Mouse (Mus musculus) kidney, adult 2 months (tissue): ENCODE data around the gene Gm10642. TPM values are rescaled to one million over a fixed set of nuclear protein-coding genes. Genes with fewer than 3 reads are reported as not detected.

Experiments used
- DNase-seq: peaks from one replicate; pipeline ENCODE4 v3.0.0; 2021
- H3K27ac ChIP-seq: fragments of 200-500 bp; 2 replicates; pipeline ENCODE4 v1.5.1; 2012; ENCODE audit warnings: low read depth, low read length, control low read depth, inconsistent platforms; ENCODE audit not compliant: insufficient read depth
- H3K27me3 ChIP-seq: fragments of 200-500 bp; replicated peaks from 2 replicates; pipeline ENCODE4 v1.6.1; 2012; ENCODE audit warnings: mild to moderate bottlenecking, moderate library complexity, low read length, inconsistent platforms; ENCODE audit not compliant: control insufficient read depth, insufficient read depth
- H3K36me3 ChIP-seq: fragments of 200-500 bp; 2 replicates; pipeline ENCODE4 v1.6.1; 2012; ENCODE audit warnings: mild to moderate bottlenecking, moderate library complexity, low read length, inconsistent platforms; ENCODE audit not compliant: control insufficient read depth, insufficient read depth
- H3K4me1 ChIP-seq: fragments of 200-500 bp; 2 replicates; pipeline ENCODE4 v1.6.1; 2011; ENCODE audit warnings: low read length; ENCODE audit not compliant: control insufficient read depth, insufficient read depth
- H3K4me3 ChIP-seq: fragments of 200-500 bp; 2 replicates; pipeline ENCODE4 v1.5.1; 2011; ENCODE audit warnings: mild to moderate bottlenecking, low read depth, low read length, control low read depth; ENCODE audit not compliant: insufficient read depth
- CTCF ChIP-seq: fragments of 200-500 bp; conservative IDR thresholded peaks from 2 replicates; pipeline ENCODE4 v1.5.1; 2011; ENCODE audit warnings: low read depth, mild to moderate bottlenecking, control low read depth, low read length, moderate library complexity, mixed read lengths; ENCODE audit not compliant: insufficient read depth, insufficient read length
- POLR2A ChIP-seq: fragments of 200-500 bp; IDR thresholded peaks from one replicate; pipeline ENCODE4 v1.6.1; 2011; ENCODE audit warnings: low read depth, low read length, control low read depth
- WGBS: fragments of 180-500 bp; shearing (Covaris S2); methylation state at CpG from one replicate; pipeline ENCODE4 v1.1.7; 2018; 5-methylcytosine and 5-hydroxymethylcytosine counted together
- polyA plus RNA-seq: library from polyadenylated mRNA; depleted of rRNA; stranded (reverse); fragments of >200 nt; gene quantifications from 2 replicates; pipeline ENCODE4 v1.2.3, GENCODE M21; 2012; rRNA removed

Gene Gm10642
- polyA plus RNA-seq, 1 experiment = 0.38 TPM

- Histone ChIP-seq H3K27ac (no peak overlapping the region), H3K4me1 (no peaks in the 10 kb centered on the region), H3K36me3 (no peaks in the 10 kb centered on the region), H3K4me3 (no peak overlapping the region), H3K27me3 (no peaks in the 10 kb centered on the region)
- WGBS = 95% methylated on average over 5 of the region's 5 CpGs
- TF ChIP-seq CTCF = no peak
- no peak for TF ChIP-seq POLR2A
- DNase-seq = no peak
Measured at GRCm38 (mm10) chr9:70703597-70704203, 47.6 kb downstream of the Gm10642 start.

- DNase-seq = no peak
- no peak for TF ChIP-seq CTCF
- TF ChIP-seq POLR2A = no peak
- no peaks in the 10 kb centered on the region for H3K27me3 ChIP-seq
- H3K4me3 ChIP-seq = no peak overlapping the region
- H3K4me1 ChIP-seq = no peaks in the 10 kb centered on the region
- no peak overlapping the region for H3K27ac ChIP-seq
- WGBS = 93% methylated on average over 1 of the region's 1 CpGs
- no peaks in the 10 kb centered on the region for H3K36me3 ChIP-seq
Measured at GRCm38 (mm10) chr9:70706444-70706843, 50.4 kb downstream of the Gm10642 start.

Other genes with a start within 250 kb of the Gm10642 start
- gene Ccnb2, start 234.7 kb upstream of the Gm10642 start, polyA plus RNA-seq = 1.2 and 1.5 TPM in 2 replicates
- gene Rnf111, start 152.5 kb upstream of the Gm10642 start, polyA plus RNA-seq = 29.4 and 30.6 TPM in 2 replicates
- 6.5 and 8.0 TPM in 2 replicates for gene Sltm, start 113.5 kb upstream of the Gm10642 start, polyA plus RNA-seq
- gene Mindy2, start 923 bp downstream of the Gm10642 start, polyA plus RNA-seq = 10.0 and 10.8 TPM in 2 replicates
- 14.5 and 15.3 TPM in 2 replicates for gene Adam10, start 22.7 kb downstream of the Gm10642 start, polyA plus RNA-seq